Mouse (Mus musculus) heart, postnatal 4 days (tissue): ENCODE measurements around the gene Rad17. TPM values are rescaled to one million over a fixed set of nuclear protein-coding genes. Genes with fewer than 3 reads are reported as not detected.

Experiments
- total RNA-seq, 2 experiments: library from RNA; stranded (reverse); gene quantifications; 2 replicates each; pipeline ENCODE4 v1.2.3; 2021

Gene Rad17
- total RNA-seq, 2 experiments from 2014 or later: 21.8 to 22.5 TPM

Other genes starting within 250 kb of the Rad17 start
- gene Naip1, start 198.2 kb downstream of the Rad17 start, total RNA-seq: not detected
- 10 to 100 TPM; 28.5 to 32.7 TPM for gene Gtf2h2, start 158.5 kb downstream of the Rad17 start, total RNA-seq
- gene Ocln, start 98.3 kb downstream of the Rad17 start, total RNA-seq: 1 to 10 TPM; 1.6 TPM
- 1 to 10 TPM; 1.7 to 2.0 TPM for gene Marveld2, start 34.1 kb downstream of the Rad17 start, total RNA-seq
- 100 to 1,000 TPM; 102 to 106 TPM for gene Ak6, start 72 bp downstream of the Rad17 start, total RNA-seq
- 10 to 100 TPM; 19.8 to 20.3 TPM for gene Taf9, start 528 bp upstream of the Rad17 start, total RNA-seq
- 1 to 10 TPM; 1.2 to 1.6 TPM for gene Ccdc125, start 18.7 kb upstream of the Rad17 start, total RNA-seq
- 10 to 100 TPM; 38.0 to 39.1 TPM for gene Cdk7, start 79.9 kb upstream of the Rad17 start, total RNA-seq
- gene Mrps36, start 93.6 kb upstream of the Rad17 start, total RNA-seq: 100 to 1,000 TPM; 140 to 151 TPM
- 1 to 10 TPM; 8.7 to 9.3 TPM for gene Cenph, start 124.8 kb upstream of the Rad17 start, total RNA-seq
- gene Ccnb1, start 135.5 kb upstream of the Rad17 start, total RNA-seq: 10 to 100 TPM; 77.4 to 91.6 TPM
- gene Slc30a5, start 182.4 kb upstream of the Rad17 start, total RNA-seq: 10 to 100 TPM; 32.6 to 33.5 TPM